Mouse (Mus musculus): ENCODE measurements around the gene Dgkh.

GRCm38 (mm10) chr14:78692602-78693001, 40.0 kb downstream of the Dgkh start:
- TF ChIP-seq CTCF (IDR thresholded peaks at IDR 0.05; ENCODE audit: low read depth) (no peak), EP300 (optimal IDR thresholded peaks at IDR 0.05) (no peak)

Data from stomach, postnatal 0 days (tissue).